In the genomic region with DNA sequence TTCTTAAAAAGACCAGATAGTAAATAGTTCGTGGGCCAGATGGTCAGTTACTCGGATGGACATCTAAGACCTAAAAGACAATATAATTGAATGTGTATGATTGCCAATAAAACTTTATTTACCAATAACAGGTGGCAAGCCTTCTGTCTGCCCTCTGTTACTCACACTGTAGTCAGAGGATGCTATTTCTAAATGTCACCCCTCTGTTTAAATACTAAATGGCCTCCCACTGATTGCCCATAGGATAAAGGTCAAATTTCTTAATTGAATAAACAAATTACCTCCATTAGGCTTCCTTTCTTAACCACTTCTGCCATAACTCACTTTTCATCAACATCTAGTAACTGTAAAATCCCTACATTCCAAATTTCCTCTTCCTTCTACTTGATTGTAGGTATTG, we compare ENCODE assay signal across 16 mouse cellular contexts.
"Had no signal": no experiment of that assay in that cellular context is flagged by ENCODE, and none has a peak within 500 bp of the region (broad histone marks: within the 10 kb centered on the region; RNA-seq: fewer than 3 reads in every experiment).

No protein-coding gene starts in this region.

- H3K27me3 ChIP-seq: neural tube, embryonic 13.5 days; neural tube, embryonic 15.5 days; stomach, embryonic 15.5 days had no signal

- H3K27ac ChIP-seq: neural tube, embryonic 13.5 days; neural tube, embryonic 15.5 days; stomach, embryonic 15.5 days; stomach, postnatal 0 days had no signal

- H3K4me2 ChIP-seq: neural tube, embryonic 13.5 days; neural tube, embryonic 15.5 days; stomach, embryonic 15.5 days had no signal

- H3K9ac ChIP-seq: neural tube, embryonic 13.5 days; neural tube, embryonic 15.5 days; stomach, embryonic 15.5 days had no signal

- DNase-seq: retina, postnatal 1 day; right cerebral cortex, adult 18-20 months; right cerebral cortex, postnatal 14 days; right cerebral cortex, postnatal 25 days; right cerebral cortex, postnatal 4 days; spleen, adult 18-20 months; thymus, adult 18-20 months; thymus, adult 2 months; thymus, postnatal 14 days; thymus, postnatal 25 days; thymus, postnatal 36 days; thymus, postnatal 4 days had no signal

- H3K36me3 ChIP-seq: neural tube, embryonic 13.5 days; neural tube, embryonic 15.5 days; stomach, embryonic 15.5 days had no signal

- H3K4me3 ChIP-seq: neural tube, embryonic 13.5 days; neural tube, embryonic 15.5 days; stomach, embryonic 15.5 days had no signal

- H3K9me3 ChIP-seq: neural tube, embryonic 13.5 days; neural tube, embryonic 15.5 days; stomach, embryonic 15.5 days had no signal

- H3K4me1 ChIP-seq: neural tube, embryonic 13.5 days; neural tube, embryonic 15.5 days; stomach, embryonic 15.5 days had no signal
